Mouse (Mus musculus) lung, adult 18-20 months (tissue): ENCODE measurements around the gene Dapp1.
"Not testable (repeated sequence)": the region's sequence is repeated elsewhere in the genome, so short reads cannot be mapped to it uniquely, and the experiment has no call there.

Experiments used
- DNase-seq, 2 experiments: peaks; one replicate each; pipeline ENCODE4 v3.0.0; 2022; ENCODE audit warnings: mixed read lengths in 2 of 2

Gene Dapp1

DNA sequence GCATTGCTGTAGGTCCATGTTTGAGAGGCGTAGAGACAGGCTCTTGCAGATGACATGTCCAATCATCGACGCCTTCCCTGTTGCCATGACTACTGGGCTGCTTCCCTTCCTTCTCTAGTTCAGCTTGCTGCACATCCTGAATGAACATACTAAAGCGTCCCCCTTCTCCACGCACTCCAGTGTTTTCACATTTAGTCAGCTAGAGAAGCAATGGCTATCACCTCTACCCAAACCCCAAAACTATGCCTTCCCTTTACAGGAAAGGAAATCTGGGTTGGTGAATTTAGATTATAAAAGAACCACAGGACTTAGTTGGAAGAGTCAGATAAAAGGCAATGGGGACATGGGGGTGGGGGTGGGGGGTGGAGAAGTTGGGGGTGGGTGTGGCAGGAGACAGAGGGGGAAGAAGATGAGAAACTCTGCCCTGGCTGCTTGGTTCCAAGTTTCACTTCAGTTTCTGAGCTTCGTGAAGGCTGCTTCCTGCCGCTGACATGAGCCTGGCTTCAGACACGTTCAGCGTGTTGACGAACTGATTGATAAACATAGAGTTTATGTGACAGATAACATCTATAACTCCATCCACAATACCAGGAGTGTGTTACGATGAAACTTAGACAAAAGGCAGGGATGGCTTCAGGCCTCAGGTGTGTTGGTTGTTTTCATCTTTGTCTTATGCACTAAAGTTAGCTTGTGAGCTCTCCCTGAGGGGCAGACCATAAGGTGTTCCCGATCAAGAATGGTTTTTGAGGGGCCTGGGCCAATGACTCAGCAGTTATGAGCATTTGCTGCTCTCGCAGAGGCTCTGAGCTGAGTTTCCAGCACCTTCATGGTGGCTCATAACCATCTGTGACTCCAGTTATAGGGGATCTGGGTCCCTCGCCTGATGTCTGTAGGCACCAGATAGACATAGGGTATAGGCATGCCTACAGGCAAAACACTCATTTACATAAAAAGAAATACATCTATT lies 28.1 kb downstream of the Dapp1 start:
- peak; percentile 46 to 48 for DNase-seq

DNA sequence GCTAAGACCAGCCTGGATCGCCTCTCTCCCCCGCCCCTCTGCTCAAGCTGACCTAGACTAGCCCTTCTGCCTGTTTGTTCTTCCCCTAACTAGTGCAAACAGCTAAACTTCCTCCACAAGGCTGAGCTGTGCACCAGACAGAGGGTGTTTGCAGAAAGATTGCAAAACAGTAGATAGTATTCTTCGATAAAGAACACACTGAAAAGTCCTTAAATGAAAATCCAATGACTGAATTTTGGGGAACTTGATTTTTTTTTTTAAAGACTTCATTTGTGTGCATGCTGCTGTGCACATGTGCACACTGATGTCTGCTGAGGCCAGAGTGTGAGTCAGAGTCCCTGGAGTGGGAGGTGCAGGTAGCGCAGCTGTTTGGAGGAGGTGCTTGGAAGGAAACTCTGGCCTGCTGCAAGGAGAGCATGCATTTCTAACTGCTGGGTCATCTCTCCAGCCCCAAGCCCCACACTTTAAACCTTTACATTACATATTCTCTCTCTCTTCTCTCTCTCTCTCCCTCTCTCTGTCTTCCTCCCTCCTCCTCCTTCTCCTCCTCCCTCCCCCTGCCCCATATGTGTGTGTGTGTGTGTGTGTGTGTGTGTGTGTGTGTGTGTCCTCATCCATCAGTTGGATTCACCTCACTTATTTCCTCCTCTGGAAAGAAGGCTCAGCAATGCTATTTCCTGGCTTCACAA lies 29.0 kb downstream of the Dapp1 start:
- peak; percentile 53 to 54 for DNase-seq

GRCm38 (mm10) chr3:137951819-137952218 lies 29.5 kb downstream of the Dapp1 start:
- DNase-seq, result no peak

- not testable (repeated sequence) for DNase-seq
Measured at GRCm38 (mm10) chr3:137951302-137951701, 30.0 kb downstream of the Dapp1 start.

DNA sequence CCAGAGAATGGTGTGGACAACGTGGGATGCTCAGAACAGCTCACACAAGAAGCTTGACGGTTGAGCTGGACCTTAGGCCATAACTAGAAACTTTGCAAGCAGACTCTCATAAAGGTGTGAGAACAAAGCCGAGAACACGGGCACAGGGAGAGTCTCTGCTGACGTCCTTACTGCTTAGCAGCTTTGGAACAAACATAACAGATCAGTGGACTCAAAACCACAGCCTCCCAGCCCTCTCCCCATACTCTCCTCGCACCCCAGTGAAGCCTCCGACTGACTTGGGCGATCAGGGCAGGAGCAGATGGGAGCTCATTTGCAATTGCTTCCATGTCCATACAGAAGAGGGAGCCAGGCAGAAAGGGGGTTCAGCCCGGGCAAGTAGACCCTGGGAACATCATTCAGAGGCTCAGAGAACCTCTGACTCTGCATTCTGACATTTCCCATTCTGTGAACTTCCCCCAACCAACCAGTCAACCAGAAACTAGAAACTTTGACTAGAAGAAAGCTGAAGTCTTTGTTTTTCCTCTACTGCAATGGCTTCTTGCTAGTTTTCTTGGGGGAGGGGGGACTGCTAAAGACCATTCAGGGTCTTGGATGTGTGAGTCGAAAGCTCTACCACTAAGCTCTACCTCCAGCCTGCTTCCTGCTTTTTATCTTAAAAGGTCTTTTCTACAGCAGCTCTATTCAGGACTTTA lies 31.0 kb downstream of the Dapp1 start:
- DNase-seq, result no peak

GRCm38 (mm10) chr3:137947525-137947924 lies 33.8 kb downstream of the Dapp1 start:
- DNase-seq, result no peak

- no peak for DNase-seq
Measured at GRCm38 (mm10) chr3:137946827-137947226, 34.5 kb downstream of the Dapp1 start.

DNA sequence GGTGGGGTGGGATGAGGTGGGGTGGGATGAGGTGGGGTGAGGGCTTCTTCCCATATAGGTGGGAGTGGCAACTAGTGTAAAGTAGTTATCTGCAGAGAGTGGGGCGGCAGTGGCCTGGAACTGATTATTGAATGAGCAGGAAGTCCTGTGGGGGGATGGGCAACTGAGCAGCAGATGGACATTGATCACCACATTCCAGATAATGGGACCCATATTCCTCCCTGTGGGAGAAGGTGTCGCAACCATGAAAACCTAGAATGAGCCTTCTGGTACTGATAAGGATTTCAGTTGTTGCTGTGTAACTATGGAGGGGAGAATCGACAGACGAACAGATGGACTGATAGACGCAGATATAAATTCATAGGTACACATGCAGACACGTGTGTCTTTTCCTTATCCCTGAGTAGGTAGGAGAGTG lies 37.6 kb downstream of the Dapp1 start:
- DNase-seq, result no peak

GRCm38 (mm10) chr3:137942098-137942622 lies 39.2 kb downstream of the Dapp1 start:
- no peak for DNase-seq

GRCm38 (mm10) chr3:137941555-137941954 lies 39.8 kb downstream of the Dapp1 start:
- no peak for DNase-seq

DNA sequence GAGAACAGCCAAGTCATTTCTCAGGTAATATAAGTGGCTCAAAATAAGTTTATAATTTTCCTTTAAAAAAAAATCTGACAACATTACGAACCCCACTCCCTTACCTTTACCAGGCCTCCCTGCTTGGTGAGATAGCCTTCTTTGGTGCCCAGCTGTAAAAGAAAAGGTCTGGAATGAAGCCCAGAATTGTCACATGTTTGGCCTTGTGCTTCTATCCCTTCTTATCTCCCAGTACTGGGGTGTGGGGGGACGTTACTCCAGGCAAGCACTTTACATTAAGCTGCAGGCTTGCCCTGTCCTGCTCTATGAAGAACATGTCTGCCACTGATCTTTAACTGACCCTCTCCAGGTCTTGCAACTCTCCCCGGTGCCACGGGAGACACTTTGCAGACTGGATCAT lies 40.6 kb downstream of the Dapp1 start:
- no peak for DNase-seq

- peak; percentile 59 to 62 for DNase-seq
Measured at GRCm38 (mm10) chr3:137938608-137939007, 42.7 kb downstream of the Dapp1 start.

DNA sequence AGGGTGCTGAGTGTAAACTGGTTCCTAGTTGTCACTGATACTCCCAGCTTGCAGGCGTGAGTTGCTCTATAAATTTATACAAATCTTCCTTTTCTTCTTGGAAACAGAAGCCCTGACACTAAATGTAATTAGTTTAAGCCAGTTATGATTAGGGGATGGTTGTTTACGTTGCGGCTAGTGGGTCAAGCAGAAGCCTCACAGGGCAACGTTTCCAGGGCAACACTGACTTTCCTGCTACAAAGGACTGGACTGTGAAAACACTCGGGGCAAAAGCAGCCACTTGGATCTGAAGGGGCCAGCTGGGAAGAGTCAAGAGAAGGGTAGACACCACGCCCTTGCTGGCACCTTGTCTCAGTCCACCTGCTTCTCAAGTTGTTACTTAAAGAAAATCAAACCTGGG lies 44.8 kb downstream of the Dapp1 start:
- no peak for DNase-seq

GRCm38 (mm10) chr3:137935570-137936525 lies 45.5 kb downstream of the Dapp1 start:
- no peak for DNase-seq

- DNase-seq, result no peak
Measured at GRCm38 (mm10) chr3:137933986-137934385, 47.4 kb downstream of the Dapp1 start.

DNA sequence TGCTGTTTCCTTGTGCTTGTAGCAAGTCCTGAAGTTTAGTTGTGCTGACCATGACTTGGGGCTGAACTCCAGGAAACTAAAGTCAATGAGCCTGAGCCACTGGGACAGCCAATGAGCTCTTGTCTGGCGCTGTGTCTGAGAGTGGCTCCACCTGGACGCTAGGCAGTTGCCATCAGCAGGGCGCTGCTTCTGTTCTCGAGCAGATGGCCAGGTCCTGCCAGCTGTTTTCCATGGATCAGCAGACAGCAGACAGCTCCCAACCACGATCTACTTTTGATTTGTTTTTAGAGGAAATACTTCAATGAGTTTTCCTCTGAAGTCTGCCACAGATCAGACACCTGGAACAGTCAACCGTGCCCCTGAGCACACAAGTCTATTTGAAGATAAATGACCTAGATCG lies 48.6 kb downstream of the Dapp1 start:
- no peak for DNase-seq

- DNase-seq, result no peak
Measured at GRCm38 (mm10) chr3:137929940-137930339, 51.4 kb downstream of the Dapp1 start.

DNA sequence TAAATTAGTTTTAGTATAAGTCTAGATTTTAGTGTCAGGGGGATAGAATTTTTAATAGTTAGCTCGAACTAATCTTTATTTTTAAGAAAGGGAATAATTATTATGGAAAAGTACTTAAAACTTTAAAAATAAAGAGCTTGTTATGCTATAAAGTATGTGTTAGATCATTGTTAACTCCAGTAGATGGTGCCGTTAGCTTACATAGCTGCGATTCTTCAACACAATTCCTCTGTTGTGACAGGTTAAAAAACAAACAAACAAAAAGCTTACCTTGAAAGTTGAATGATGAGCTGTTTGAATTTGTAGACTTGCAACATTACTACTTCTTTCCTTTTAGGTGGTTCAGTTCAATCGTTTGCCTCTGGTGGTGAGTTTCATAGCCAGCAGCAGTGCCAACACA lies 54.3 kb downstream of the Dapp1 start:
- DNase-seq, result no peak

- no peak for DNase-seq
Measured at GRCm38 (mm10) chr3:137920594-137920993, 60.8 kb downstream of the Dapp1 start.

DNA sequence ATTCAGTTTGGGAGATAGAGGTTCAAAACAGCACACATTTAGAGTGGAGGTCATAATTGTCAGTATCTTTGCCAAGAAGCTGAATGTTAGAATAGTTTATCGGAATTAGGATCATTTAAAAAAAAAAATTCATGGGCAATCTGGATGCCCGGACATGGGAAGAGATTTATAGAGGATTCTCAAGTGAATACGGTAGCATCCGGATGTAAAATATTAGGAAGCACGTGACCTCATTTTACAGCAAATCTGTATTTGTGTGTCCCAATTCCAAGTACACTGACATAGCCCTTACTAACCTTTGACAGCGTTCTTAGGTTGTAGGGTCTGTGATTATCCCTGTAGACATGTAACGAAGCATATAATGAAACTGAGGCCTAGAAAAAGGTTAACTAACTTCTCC lies 61.9 kb downstream of the Dapp1 start:
- DNase-seq, result no peak

- DNase-seq, result no peak
Measured at GRCm38 (mm10) chr3:137918932-137919311, 62.4 kb downstream of the Dapp1 start.
